Mouse (Mus musculus): ENCODE results near the gene Ciao2a. TPM values are rescaled to one million over a fixed set of nuclear protein-coding genes. Genes with fewer than 3 reads are reported as not detected.

Ciao2a gene
- polyA plus RNA-seq, 1 experiment from 2014 or later = 107 TPM

Other genes with a start within 250 kb of the Ciao2a start
- 125 and 146 TPM in 2 replicates for gene Pclaf, start 236.4 kb upstream of the Ciao2a start, polyA plus RNA-seq (2016; fragmentation: Nextera tagmentation; extraction: Ambion mirVana)
- gene Trip4, start 217.8 kb upstream of the Ciao2a start, polyA plus RNA-seq (2016; fragmentation: Nextera tagmentation; extraction: Ambion mirVana) = 32.6 and 39.0 TPM in 2 replicates
- 22.3 and 23.0 TPM in 2 replicates for gene Csnk1g1, start 217.7 kb upstream of the Ciao2a start, polyA plus RNA-seq (2016; fragmentation: Nextera tagmentation; extraction: Ambion mirVana)
- 452 and 475 TPM in 2 replicates for gene Ppib, start 66.4 kb upstream of the Ciao2a start, polyA plus RNA-seq (2016; fragmentation: Nextera tagmentation; extraction: Ambion mirVana)
- 4.2 and 4.7 TPM in 2 replicates for gene Snx22, start 56.9 kb upstream of the Ciao2a start, polyA plus RNA-seq (2016; fragmentation: Nextera tagmentation; extraction: Ambion mirVana)
- 106 and 109 TPM in 2 replicates for gene Snx1, start within 50 bp of the Ciao2a start, polyA plus RNA-seq (2016; fragmentation: Nextera tagmentation; extraction: Ambion mirVana)
- gene Dapk2, start 31.6 kb downstream of the Ciao2a start, polyA plus RNA-seq (2016; fragmentation: Nextera tagmentation; extraction: Ambion mirVana) = 2.4 and 2.6 TPM in 2 replicates
- gene Herc1, start 223.8 kb downstream of the Ciao2a start, polyA plus RNA-seq (2016; fragmentation: Nextera tagmentation; extraction: Ambion mirVana) = 44.2 and 46.7 TPM in 2 replicates